Mouse (Mus musculus) heart, embryonic 16.5 days (tissue): ENCODE results near the gene Dcaf7. TPM values are rescaled to one million over a fixed set of nuclear protein-coding genes. Genes with fewer than 3 reads are reported as not detected.

ENCODE experiments used
- ATAC-seq: fragments of 200-750 bp; cut with Nextera tagmentation; replicated peaks from 2 replicates; pipeline ENCODE4 v1.8.0; 2017; ENCODE audit warnings: moderate number of reproducible peaks; ENCODE audit not compliant: insufficient read depth, low FRiP score; ENCODE audit errors: extremely low read depth
- H3K27ac ChIP-seq: fragments of 300-500 bp; sonication (generic); 2 replicates; pipeline ENCODE4 v1.5.1; 2014; ENCODE audit warnings: mild to moderate bottlenecking, low read length, control low read depth, moderate library complexity
- H3K27me3 ChIP-seq: fragments of 300-500 bp; sonication (generic); 2 replicates; pipeline ENCODE4 v1.6.1; 2014; ENCODE audit warnings: low read length, mixed read lengths; ENCODE audit not compliant: control insufficient read depth, insufficient read depth
- H3K36me3 ChIP-seq: fragments of 300-500 bp; sonication (generic); 2 replicates; pipeline ENCODE4 v1.6.1; 2014; ENCODE audit not compliant: control insufficient read depth, insufficient read depth
- H3K4me1 ChIP-seq: fragments of 300-500 bp; sonication (generic); 2 replicates; pipeline ENCODE4 v1.6.1; 2014; ENCODE audit warnings: low read length, mixed read lengths; ENCODE audit not compliant: control insufficient read depth, insufficient read depth
- H3K4me2 ChIP-seq: fragments of 300-500 bp; sonication (generic); 2 replicates; pipeline ENCODE4 v1.6.1; 2014; ENCODE audit warnings: low read depth, mild to moderate bottlenecking, control low read depth, low read length
- H3K4me3 ChIP-seq: fragments of 300-500 bp; sonication (generic); 2 replicates; pipeline ENCODE4 v1.5.1; 2014; ENCODE audit warnings: mild to moderate bottlenecking, control low read depth, low read length
- H3K9ac ChIP-seq: fragments of 300-500 bp; sonication (generic); 2 replicates; pipeline ENCODE4 v1.6.1; 2014; ENCODE audit warnings: low read length, control low read depth
- H3K9me3 ChIP-seq: fragments of 300-500 bp; sonication (generic); replicated peaks from 2 replicates; pipeline ENCODE4 v1.6.1; 2016; ENCODE audit warnings: low read length; ENCODE audit not compliant: control insufficient read depth
- WGBS: fragments of 180-500 bp; shearing (Covaris S2); extraction: QIAGEN DNeasy Blood & Tissue Kit; methylation state at CpG from one replicate; pipeline ENCODE4 v1.1.7; 2014; 5-methylcytosine and 5-hydroxymethylcytosine counted together
- polyA plus RNA-seq: library from polyadenylated mRNA; unstranded; fragments of >200 nt; fragmentation: Nextera tagmentation; extraction: Ambion mirVana; gene quantifications from 2 replicates; pipeline ENCODE4 v1.2.1, GENCODE M21; 2015

The Dcaf7 gene
- polyA plus RNA-seq, 1 experiment from 2014 or later, result 44.6 TPM

DNA sequence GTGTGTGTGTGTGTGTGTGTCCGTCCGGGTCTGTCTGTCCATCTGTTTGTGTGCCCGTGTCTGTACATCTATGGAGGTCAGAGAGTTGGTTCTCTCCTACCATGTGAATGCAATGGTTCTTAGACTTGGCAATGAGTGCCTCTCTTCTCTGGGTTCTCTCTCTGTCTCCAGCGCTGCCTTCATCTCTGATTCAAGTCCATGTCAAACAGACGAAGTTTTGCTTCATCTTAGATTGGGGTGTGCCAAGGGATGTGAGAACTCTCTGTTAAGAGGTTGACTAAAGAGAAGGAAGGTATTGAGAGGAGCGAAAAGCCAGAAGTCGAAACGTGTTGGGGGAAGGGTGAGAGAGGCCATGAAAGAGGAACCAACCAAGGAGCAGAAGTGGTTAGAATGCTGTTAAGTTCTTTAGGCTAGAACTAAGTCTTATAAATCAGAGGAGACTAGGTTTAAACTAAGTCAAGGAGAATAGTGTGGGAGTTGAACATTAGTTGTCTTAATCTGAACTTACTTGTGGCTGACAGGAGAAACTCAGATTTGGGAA, 69.4 kb downstream of the Dcaf7 start:
- no peak overlapping the region for H3K27ac ChIP-seq
- no peak overlapping the region for H3K4me3 ChIP-seq
- H3K4me2 ChIP-seq, result no peak overlapping the region
- H3K9me3 ChIP-seq, result no peaks in the 10 kb centered on the region
- H3K9ac ChIP-seq, result no peak overlapping the region
- 68% methylated on average over 8 of the region's 8 CpGs for WGBS
- peaks cover 8% of the 10 kb centered on the region; the same call in 1 of the 2 replicates for H3K36me3 ChIP-seq
- ATAC-seq, result no peak
- H3K27me3 ChIP-seq, result no peaks in the 10 kb centered on the region
- H3K4me1 ChIP-seq, result no peaks in the 10 kb centered on the region

Other genes with a start within 250 kb of the Dcaf7 start
- gene Cyb561, start 83.5 kb upstream of the Dcaf7 start, polyA plus RNA-seq, result 8.0 and 10.5 TPM in 2 replicates
- gene Ace, start 68.9 kb upstream of the Dcaf7 start, polyA plus RNA-seq, result 3.1 and 4.3 TPM in 2 replicates
- 0.10 TPM in 1 of 2 replicates, not detected in the other for gene Ace3, start 42.2 kb upstream of the Dcaf7 start, polyA plus RNA-seq
- 0.35 and 0.46 TPM in 2 replicates for gene Kcnh6, start 28.7 kb upstream of the Dcaf7 start, polyA plus RNA-seq
- gene Taco1, start 29.2 kb downstream of the Dcaf7 start, polyA plus RNA-seq, result 13.0 and 15.6 TPM in 2 replicates
- 17.6 and 21.7 TPM in 2 replicates for gene Map3k3, start 47.7 kb downstream of the Dcaf7 start, polyA plus RNA-seq
- gene Gm10840, start 124.0 kb downstream of the Dcaf7 start, polyA plus RNA-seq, result not detected in 2 replicates
- 95.5 and 107 TPM in 2 replicates for gene Limd2, start 124.0 kb downstream of the Dcaf7 start, polyA plus RNA-seq
- 17.5 and 21.9 TPM in 2 replicates for gene Strada, start 165.3 kb downstream of the Dcaf7 start, polyA plus RNA-seq
- gene Ccdc47, start 179.5 kb downstream of the Dcaf7 start, polyA plus RNA-seq, result 101 and 110 TPM in 2 replicates
- gene Ddx42, start 180.1 kb downstream of the Dcaf7 start, polyA plus RNA-seq, result 46.5 and 47.2 TPM in 2 replicates
- 34.0 and 38.7 TPM in 2 replicates for gene Ftsj3, start 219.2 kb downstream of the Dcaf7 start, polyA plus RNA-seq
- gene Psmc5, start 219.3 kb downstream of the Dcaf7 start, polyA plus RNA-seq, result 217 and 221 TPM in 2 replicates
- 27.0 and 27.1 TPM in 2 replicates for gene Smarcd2, start 236.1 kb downstream of the Dcaf7 start, polyA plus RNA-seq
- gene Tcam1, start 239.8 kb downstream of the Dcaf7 start, polyA plus RNA-seq, result 0.05 and 0.07 TPM in 2 replicates